Mouse (Mus musculus): ENCODE results near the gene Anapc15. TPM values are rescaled to one million over a fixed set of nuclear protein-coding genes. Genes with fewer than 3 reads are reported as not detected.
"Not testable (repeated sequence)": the region's sequence is repeated elsewhere in the genome, so short reads cannot be mapped to it uniquely, and the experiment has no call there.

Anapc15 gene
- total and polyA plus RNA-seq, 2 experiments from 2014 or later: 49.9 to 62.7 TPM

DNA sequence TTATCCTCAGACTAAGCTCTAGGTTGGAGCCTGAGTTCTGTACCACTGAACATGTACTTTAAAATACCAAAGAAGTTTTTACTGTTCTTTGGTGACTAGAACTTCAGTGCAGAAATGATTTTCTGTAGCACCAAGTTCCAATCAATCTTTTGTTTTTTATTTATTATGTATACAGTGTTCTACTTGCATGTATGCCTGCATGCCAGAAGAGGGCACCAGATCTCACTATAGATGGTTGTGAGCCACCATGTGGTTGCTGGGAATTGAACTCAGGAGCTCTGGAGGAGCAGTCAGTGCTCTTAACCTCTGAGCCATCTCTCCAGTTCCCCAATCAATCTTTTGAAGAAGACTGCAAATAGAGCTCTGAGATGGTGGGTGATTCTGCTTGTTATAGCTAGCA is 62.4 kb downstream of the Anapc15 start:
- not testable (repeated sequence) for H3K4me2 ChIP-seq (ENCODE audit: low read depth, low read length, poor library complexity, severe bottlenecking); H3K36me3 ChIP-seq (ENCODE audit: insufficient read depth, low read length); DNase-seq (ENCODE audit: low spot score); ATAC-seq (ENCODE audit: low FRiP score); H3K9ac ChIP-seq (replicated peaks; ENCODE audit: low read length, poor library complexity, severe bottlenecking); H3K9me3 ChIP-seq (ENCODE audit: low read length); H3K27me3 ChIP-seq (ENCODE audit: insufficient read depth, low read length); H3K27ac ChIP-seq (ENCODE audit: low read depth, low read length); H3K4me3 ChIP-seq (ENCODE audit: low read depth, low read length); H3K4me1 ChIP-seq (ENCODE audit: insufficient read depth, low read length)
- peak; percentile 12; the same call in 1 of the 2 replicates for TF ChIP-seq CTCF (IDR thresholded peaks at IDR 0.05)

DNA sequence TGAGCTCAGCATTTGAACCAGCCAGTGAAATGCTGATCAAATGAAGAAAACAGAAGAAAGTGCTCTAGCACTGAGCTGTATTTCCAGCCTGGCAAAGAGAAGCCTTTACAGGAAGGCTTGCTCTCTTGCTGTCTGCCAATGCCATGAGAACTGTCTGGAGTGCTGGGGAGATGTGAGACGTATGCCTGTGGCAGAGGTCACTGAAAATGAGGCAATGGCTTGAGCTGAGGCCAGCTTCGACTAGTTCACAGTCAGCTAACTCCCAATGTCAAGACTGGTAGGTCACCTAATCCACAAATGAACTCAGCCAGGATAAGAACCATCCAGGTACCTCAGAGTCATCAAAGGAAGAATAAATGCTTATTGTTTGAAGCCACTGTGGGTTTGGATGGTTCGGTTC is 64.6 kb downstream of the Anapc15 start:
- DNase-seq (ENCODE audit: low spot score) (no peak), ATAC-seq (ENCODE audit: low FRiP score) (no peak)
- no peak overlapping the region for H3K4me2 ChIP-seq (ENCODE audit: low read depth, low read length, poor library complexity, severe bottlenecking)
- WGBS: 88% methylated on average over 3 of the region's 3 CpGs
- peaks cover 3% of the 10 kb centered on the region; the same call in 1 of the 2 replicates for H3K4me1 ChIP-seq (ENCODE audit: insufficient read depth, low read length)
- no peaks in the 10 kb centered on the region for H3K9me3 ChIP-seq (ENCODE audit: low read length)
- no peaks in the 10 kb centered on the region for H3K27me3 ChIP-seq (ENCODE audit: insufficient read depth, low read length)
- 0 out of 2 replicates have a peak overlapping the region, but pooled peaks have one; percentile 19 for H3K9ac ChIP-seq (replicated peaks; ENCODE audit: low read length, poor library complexity, severe bottlenecking)
- no peak for TF ChIP-seq CTCF (IDR thresholded peaks at IDR 0.05)
- H3K4me3 ChIP-seq (ENCODE audit: low read depth, low read length): no peak overlapping the region
- no peak overlapping the region for H3K27ac ChIP-seq (ENCODE audit: low read depth, low read length)
- no peaks in the 10 kb centered on the region for H3K36me3 ChIP-seq (ENCODE audit: insufficient read depth, low read length)

DNA sequence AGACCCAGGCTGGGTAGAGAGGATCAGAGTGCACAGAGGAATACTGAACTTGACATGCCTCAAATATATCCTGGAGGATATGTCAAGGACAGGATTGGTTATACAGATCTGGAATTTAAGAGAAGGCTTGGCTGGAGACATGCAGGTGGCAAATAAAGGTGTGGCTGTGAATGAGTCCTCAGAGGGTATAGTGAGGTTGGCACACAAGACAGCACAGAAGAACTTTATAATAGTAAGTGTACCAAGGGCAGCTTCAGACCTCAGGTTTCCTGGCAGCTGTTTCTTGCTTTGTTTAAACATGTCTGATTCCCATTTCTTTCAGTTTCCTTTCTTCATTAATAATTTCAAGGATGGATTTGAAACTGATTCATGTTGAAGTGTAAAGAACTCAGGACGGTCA is 69.0 kb downstream of the Anapc15 start:
- Histone ChIP-seq H3K4me1 (ENCODE audit: insufficient read depth, low read length) (peaks cover 3% of the 10 kb centered on the region; the same call in 1 of the 2 replicates), H3K27ac (ENCODE audit: low read depth, low read length) (no peak overlapping the region), H3K4me2 (ENCODE audit: low read depth, low read length, poor library complexity, severe bottlenecking) (peak overlapping the region; percentile 81; the same call in 1 of the 2 replicates), H3K36me3 (ENCODE audit: insufficient read depth, low read length) (no peaks in the 10 kb centered on the region), H3K9ac (replicated peaks; ENCODE audit: low read length, poor library complexity, severe bottlenecking) (no peak overlapping the region), H3K9me3 (ENCODE audit: low read length) (no peaks in the 10 kb centered on the region), H3K4me3 (ENCODE audit: low read depth, low read length) (no peak overlapping the region), H3K27me3 (ENCODE audit: insufficient read depth, low read length) (no peaks in the 10 kb centered on the region)
- ATAC-seq (ENCODE audit: low FRiP score): no peak
- TF ChIP-seq CTCF (IDR thresholded peaks at IDR 0.05): no peak
- WGBS: 84% methylated on average over 1 of the region's 1 CpGs
- no peak for DNase-seq (ENCODE audit: low spot score)

DNA sequence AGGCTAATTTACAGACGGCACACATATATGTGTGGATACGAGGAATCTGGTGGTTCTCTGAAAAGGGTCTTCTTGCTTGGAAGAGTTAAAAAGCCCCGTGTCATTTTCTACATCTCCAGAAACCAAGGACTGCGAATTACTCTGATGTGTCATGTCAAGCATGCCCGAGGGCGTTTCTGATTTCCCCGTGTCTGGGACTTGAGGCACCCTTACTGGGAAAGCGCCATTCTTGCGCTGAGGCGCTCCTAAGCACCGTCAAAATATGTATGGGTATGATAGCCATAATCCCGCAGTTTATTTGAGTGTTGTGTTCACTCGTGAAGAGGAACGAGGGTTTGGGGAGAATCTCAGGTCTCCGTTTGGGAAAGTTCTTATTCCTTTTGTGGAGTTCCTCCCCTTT is 69.8 kb downstream of the Anapc15 start:
- ATAC-seq (ENCODE audit: low FRiP score) (peak; percentile 44), DNase-seq (ENCODE audit: low spot score) (peak; percentile 20)
- no peak for TF ChIP-seq CTCF (IDR thresholded peaks at IDR 0.05)
- Histone ChIP-seq H3K9me3 (ENCODE audit: low read length) (no peaks in the 10 kb centered on the region), H3K4me2 (ENCODE audit: low read depth, low read length, poor library complexity, severe bottlenecking) (peak overlapping the region; percentile 81), H3K9ac (replicated peaks; ENCODE audit: low read length, poor library complexity, severe bottlenecking) (peak overlapping the region; percentile 50), H3K4me3 (ENCODE audit: low read depth, low read length) (peak overlapping the region; percentile 84), H3K4me1 (ENCODE audit: insufficient read depth, low read length) (peaks cover 3% of the 10 kb centered on the region; the same call in 1 of the 2 replicates), H3K27me3 (ENCODE audit: insufficient read depth, low read length) (no peaks in the 10 kb centered on the region), H3K36me3 (ENCODE audit: insufficient read depth, low read length) (no peaks in the 10 kb centered on the region), H3K27ac (ENCODE audit: low read depth, low read length) (peak overlapping the region; percentile 18; the same call in 1 of the 2 replicates)
- WGBS: 8% methylated on average over 15 of the region's 15 CpGs

DNA sequence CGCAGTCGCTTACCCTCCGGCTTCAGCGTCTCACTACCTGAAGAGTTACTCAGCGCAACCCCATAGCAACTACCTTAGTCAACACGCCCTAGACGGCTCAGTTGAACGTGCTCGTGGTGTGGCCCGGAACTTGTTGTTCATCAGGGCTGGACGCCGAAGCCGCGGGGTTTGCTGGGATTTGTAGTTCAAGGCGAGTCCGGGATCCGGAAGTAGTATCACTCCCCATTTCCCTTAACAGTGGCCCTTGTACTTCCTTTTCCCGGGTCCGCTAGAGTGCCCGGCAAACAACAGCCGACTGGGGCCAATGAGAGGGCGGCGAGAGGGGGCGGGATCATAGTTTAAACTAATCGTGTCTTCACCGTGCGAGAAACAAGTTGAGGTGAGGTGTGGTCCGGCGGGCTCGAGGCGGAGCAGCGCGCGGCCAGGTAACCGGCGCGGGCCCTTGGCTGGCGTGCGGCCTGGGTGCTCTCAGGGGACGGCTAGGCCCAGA is 70.3 kb downstream of the Anapc15 start, which contains the start of the genes Lrrc51 and Numa1:
Gene Lrrc51, minus strand, starts transcription at position 145 of the 490 bp plus-strand sequence.
Gene Numa1, plus strand, starts transcription at position 361 of the 490 bp plus-strand sequence.
- Histone ChIP-seq H3K4me2 (ENCODE audit: low read depth, low read length, poor library complexity, severe bottlenecking) (peak within 1 kb of the TSS; percentile 81), H3K27me3 (ENCODE audit: insufficient read depth, low read length) (no peaks in the 10 kb centered on the region), H3K4me1 (ENCODE audit: insufficient read depth, low read length) (peaks cover 3% of the 10 kb centered on the region; the same call in 1 of the 2 replicates), H3K9me3 (ENCODE audit: low read length) (no peaks in the 10 kb centered on the region), H3K4me3 (ENCODE audit: low read depth, low read length) (peak within 1 kb of the TSS; percentile 84), H3K27ac (ENCODE audit: low read depth, low read length) (peak within 1 kb of the TSS; percentile 62), H3K36me3 (ENCODE audit: insufficient read depth, low read length) (no peaks in the 10 kb centered on the region), H3K9ac (replicated peaks; ENCODE audit: low read length, poor library complexity, severe bottlenecking) (peak within 1 kb of the TSS; percentile 75)
- WGBS: 1% methylated on average over 40 of the region's 40 CpGs
- ATAC-seq (ENCODE audit: low FRiP score): peak; percentile 97
- no peak for TF ChIP-seq CTCF (IDR thresholded peaks at IDR 0.05)
- peak; percentile 97 for DNase-seq (ENCODE audit: low spot score)

DNA sequence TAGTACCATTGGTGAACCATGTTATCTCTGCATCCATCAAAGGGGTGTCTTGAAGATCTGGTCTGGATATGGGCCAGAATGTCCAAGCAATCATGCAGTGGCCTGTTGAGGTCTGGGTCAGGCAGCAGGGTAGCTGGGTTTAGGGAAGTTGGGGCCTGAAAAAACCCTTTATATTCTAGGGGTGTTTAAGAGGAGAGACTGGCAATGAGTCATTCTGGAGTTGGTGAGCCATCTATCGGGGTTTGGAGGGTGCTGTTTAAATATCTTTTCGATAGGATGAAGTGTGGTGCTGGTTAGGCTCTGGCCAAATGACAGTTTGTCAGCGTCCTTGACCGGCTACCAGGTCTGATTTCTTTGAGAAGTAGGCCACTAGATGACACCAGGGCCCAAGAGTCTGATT is 72.4 kb downstream of the Anapc15 start:
- no peak overlapping the region for H3K4me2 ChIP-seq (ENCODE audit: low read depth, low read length, poor library complexity, severe bottlenecking)
- peaks cover 3% of the 10 kb centered on the region; the same call in 1 of the 2 replicates for H3K4me1 ChIP-seq (ENCODE audit: insufficient read depth, low read length)
- no peak overlapping the region for H3K27ac ChIP-seq (ENCODE audit: low read depth, low read length)
- no peak for DNase-seq (ENCODE audit: low spot score)
- 99% methylated on average over 4 of the region's 4 CpGs for WGBS
- 0 out of 2 replicates have a peak, but pooled peaks cover 2% of the 10 kb centered on the region for H3K36me3 ChIP-seq (ENCODE audit: insufficient read depth, low read length)
- H3K9me3 ChIP-seq (ENCODE audit: low read length): no peaks in the 10 kb centered on the region
- H3K9ac ChIP-seq (replicated peaks; ENCODE audit: low read length, poor library complexity, severe bottlenecking): no peak overlapping the region
- H3K27me3 ChIP-seq (ENCODE audit: insufficient read depth, low read length): no peaks in the 10 kb centered on the region
- ATAC-seq (ENCODE audit: low FRiP score): no peak
- no peak overlapping the region for H3K4me3 ChIP-seq (ENCODE audit: low read depth, low read length)
- TF ChIP-seq CTCF (IDR thresholded peaks at IDR 0.05): no peak
